Mouse (Mus musculus): ENCODE results near the gene Syt12.

Gene Syt12

DNA sequence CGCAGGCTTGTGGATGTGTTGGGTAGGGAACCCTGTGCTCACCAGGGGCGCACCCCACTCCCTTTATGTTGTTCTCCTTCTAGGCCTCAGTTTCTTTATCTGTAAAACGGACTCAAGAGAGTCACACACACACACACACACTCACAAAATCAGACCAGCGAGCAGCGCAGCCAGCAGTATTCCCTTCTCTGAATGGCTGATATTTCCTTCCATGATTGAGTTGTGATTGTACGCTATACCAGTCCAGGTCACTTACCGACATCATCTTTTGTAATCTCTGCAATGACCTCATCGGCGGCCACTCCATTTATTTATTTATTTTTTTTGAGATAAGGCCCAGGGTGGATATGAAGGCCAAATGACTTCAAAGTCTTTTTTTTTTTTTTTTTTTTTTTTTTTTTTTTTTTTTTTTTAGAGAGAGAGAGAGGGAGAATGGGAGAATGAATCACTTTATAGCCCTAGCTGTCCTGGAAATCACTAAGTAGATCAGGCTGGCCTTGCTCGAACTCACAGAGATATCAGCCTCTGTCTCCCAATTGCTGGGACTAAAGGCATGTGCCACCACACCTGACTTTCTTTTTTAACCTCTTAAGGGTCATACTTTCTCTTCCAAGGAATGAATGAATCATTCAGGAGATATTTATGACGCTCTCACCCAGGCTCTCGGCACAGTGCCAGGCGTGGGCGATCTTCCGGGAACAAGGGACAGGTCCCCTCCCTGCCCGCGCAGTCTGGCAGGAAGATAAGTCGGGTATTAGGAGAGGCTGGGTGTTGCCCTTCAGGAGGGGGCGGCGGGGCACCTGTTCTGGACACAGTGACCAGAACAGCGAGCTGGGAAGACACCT, at the start of gene Syt12:
Syt12 (minus strand) TSS at position 103 of the 845 bp plus-strand sequence.
- DNase-seq: no peak

DNA sequence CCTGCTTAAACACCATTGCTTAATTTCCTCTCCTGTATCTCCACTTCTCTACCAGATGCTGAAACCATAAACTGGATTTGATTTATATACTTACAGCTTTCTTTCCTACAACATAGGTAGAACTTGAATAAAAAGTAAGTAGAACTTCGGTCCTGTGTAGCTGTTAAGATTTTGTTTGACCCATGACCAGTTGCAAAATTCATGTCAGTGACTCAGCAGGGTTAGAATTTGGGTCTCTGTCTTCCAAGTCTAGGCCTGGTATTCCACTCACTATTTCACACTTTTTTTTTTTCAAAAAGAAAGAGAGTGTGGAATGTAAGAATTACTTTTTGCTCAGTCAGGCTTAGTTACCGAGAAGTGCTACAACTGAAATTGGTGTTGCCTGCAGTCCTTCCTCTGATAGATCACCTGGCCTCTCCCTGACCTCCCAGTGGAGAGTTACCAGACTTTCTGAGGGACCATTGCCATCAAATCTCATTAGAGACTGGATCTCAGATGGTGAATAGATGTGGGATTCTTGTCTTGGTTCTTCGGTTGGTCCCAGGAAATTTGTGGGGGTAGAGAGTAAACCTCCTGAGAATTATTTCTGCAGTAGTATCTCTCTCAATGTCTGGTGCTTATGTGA, 44.3 kb upstream of the Syt12 start:
- DNase-seq: no peak

DNA sequence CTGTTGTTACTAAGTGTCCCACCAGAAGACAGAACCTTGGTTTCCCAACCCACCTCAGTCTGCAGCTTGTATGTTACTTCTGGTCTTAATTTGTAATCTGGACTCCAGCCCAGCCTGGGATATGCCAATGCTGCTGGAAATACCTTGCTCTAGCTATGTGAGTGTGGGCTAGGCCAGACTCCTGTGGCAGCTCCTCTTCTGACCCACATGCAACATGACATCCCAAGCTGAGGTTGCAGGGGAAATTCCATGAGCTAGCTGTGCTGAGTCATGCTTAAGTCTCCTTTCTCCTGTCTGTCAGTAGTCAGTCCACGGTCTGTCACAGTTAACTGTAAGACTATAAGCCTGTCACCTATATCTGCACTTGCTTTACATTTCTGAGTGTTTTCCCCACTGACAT, 40.2 kb upstream of the Syt12 start:
- no peak for DNase-seq

DNA sequence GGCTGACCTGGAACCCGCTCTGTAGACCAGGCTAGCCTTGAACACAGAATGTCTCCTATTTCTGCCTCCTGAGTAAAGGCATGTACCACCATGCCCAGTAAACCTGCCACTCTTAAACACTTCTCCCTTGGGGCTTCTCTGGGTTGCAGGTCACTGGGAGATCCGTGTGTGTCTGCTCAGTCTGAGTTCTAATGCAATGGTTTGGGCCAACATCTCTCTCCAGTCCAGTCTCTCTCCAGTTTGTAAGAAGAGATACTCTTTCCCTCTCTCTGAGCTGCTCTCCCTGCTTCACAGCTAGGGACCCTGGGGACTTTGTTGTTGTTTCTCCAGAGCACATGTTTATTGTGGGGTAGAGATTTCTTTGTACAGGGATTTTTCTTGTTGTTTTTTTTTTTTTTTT, 39.0 kb upstream of the Syt12 start:
- DNase-seq: no peak

DNA sequence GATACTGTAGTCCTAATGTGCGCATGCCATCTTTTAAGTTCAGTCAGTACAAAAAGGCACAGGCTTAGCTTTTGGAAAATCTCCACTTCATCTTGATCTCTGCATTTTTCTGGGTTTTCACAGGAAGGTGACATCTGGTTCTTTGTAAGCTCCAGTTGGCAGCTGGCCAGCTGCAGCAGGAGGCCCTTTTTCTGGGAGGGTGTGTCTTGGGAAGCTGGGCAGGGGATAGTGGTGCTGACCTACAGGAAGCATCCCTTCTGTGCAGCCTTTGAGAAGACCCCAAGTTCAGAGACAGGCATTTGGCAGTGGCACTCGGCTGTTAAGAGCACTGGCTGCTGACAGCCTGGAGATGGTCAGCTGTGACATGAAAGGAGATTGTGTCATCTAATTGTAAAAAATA, 38.5 kb upstream of the Syt12 start:
- DNase-seq: peak; percentile 69

DNA sequence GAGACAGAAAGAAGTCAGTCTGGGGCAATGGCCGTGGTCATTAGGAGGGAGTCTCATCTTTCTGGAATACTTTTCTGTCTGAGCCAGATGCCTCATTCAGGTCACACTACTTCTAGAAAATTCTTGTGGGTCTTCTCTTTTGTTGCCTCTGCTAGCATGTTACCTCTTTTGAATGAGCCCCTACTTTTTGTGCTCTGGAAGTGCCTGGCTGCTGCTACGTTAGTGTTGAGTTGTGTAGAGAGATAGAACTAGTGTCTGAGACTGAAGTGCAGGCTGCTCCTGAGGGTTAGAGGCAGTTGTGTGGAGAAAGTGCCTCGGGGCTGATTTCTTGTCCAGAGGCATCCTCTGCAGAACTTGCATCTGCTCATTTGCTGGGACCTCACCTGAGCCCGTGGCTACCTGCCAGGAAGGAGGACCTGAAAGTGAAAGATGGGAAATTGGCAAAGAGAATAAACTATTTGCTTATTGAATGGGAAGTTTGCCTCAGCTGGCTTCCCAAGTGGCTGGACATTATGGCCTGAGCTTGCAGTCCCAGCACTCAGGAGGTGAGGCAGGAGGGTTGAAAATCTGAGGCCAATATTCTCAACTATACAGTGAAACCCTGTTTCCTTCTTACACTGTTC, 36.1 kb upstream of the Syt12 start:
- no peak for DNase-seq

DNA sequence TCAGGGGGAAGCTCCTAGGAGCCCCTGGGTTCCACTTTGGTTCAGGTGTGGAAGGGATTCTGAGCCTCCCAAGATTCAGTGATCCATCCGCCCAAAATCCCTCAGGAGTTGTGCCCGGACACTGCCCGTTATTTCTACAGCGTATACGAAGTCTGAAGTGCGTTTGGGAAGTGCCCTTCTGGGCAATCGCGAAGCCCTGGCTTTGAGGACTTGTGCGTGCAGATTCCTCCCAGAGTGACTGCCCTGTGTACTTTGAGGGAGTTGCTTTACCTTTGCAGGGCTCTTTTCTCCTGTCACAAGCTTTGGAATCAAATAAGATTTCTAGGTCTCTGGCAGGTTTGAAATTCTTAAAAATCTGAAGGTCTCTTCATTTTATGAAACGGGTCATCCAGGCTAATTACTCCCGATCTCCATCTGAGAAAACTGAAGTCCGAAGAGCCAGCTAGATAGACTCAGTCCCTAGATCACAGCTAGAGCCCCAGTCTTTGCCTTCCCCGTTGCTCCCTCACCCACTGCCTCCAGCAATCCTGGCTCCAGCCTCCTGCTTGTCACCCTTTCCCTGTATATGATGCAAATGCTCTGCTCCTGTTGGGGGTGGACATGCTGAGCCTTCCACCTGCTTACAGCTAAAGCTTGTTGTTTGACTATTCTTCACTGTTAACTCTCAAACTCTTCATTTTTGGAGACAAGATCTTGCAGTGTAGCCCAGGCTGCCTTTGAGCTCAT, 34.0 kb upstream of the Syt12 start:
- no peak for DNase-seq

DNA sequence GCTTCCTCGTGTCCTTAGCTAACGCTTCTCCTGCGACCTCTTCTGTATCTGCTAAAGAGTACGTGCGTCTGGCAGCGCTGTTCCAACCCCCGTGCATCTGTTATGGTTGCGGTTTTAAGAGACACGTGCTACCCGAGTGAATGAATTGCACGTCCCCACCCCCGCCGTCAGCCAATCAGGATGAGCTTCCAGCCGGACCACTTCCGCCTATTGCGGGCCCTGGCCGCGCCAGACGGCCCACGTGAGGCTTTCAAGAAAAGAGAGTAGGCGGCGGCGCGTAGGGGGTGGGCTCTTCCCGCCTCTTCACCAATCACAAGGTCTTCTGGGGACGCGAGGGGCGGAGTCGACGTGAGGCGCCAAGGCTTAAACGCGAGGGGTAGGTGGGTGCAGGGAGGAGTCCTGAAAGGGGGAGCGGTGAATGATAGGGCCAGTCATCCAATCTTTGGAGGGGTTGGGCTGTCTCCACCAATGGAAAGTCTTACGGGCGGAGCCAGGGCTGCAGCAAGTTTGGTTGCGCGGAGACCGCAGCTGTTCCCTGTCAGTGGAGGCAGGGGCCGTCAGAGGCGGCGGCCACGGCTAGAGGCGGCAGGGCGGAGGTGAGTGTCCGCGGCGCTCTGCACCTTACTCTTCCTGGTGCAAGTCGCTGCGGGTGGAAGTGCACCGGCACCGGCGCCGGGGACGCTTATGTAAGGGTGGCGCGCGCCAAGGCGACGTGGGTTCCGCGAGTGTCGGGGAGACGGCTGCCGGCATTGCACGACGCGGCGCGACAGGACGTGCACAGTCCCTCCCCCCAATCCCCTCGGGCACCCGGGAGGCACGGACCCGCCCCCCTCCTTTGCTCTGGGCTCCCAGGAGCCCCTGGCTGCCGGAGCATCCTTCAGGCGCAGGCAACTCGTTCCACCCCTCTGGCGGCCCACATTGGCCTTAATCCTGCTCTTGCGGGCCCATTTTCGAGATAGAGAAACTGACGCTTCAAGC, 33.0 kb upstream of the Syt12 start, which contains the start of gene Pcx:
Pcx (plus strand) TSS at position 487 of the 978 bp plus-strand sequence.
- peak; percentile 100 for DNase-seq

DNA sequence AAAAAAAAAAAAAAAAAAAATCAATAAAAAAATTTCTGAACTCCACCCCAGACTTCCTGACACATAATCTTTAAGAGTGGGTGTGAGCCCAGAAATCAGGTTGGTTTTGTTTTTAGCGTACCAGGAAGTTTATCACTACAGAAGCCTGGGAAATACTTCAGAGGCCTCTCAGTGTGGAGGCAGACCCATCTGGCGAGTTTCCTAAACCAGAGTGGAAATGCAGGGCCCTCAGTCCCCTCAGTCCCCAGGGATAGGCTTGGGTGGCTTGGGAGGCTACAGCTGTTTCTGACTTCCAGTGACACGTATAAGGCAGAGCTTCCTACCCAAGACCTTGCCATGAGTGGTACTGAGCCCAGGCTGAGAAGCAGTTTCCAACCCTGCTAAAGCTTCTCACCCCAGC, 30.5 kb upstream of the Syt12 start:
- no peak for DNase-seq

DNA sequence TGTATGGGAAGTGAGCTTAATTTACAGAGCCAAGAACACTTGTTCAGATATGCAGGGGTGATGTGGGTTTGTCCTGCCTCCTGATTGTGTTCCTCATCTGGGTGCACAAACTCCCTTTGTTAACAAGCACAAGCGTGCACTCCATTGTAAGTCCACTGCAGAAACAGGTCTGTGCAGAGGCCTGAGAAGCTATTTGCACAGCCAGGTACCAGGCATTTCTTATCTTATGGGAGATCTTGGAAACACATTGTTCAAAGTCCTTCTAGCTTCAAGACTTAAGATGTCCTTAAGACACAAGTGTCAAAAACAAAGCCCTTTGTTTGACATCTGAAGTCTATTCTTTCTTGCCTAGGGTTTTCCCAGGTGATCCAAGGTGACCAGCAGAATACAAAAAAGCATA, 27.6 kb upstream of the Syt12 start:
- DNase-seq: no peak

DNA sequence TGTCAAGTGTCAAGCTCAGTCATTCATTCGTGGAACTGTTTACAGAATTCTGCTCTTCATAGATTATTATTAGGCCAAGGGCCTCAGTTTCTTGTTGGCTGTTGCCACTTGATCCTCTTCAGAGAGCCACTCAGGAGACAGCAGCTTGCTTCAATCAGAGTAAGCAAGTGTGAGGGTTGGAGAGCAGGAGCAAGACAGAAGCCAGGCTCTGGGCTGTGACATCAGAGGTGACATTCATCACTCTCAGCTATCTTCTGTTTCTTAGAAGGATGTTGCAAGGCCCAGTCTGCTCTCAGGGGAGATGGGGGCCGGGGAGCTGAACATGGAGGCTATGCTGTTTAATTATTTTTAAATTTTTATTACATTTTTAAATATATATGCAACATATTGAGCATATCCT, 25.5 kb upstream of the Syt12 start:
- DNase-seq: no peak

DNA sequence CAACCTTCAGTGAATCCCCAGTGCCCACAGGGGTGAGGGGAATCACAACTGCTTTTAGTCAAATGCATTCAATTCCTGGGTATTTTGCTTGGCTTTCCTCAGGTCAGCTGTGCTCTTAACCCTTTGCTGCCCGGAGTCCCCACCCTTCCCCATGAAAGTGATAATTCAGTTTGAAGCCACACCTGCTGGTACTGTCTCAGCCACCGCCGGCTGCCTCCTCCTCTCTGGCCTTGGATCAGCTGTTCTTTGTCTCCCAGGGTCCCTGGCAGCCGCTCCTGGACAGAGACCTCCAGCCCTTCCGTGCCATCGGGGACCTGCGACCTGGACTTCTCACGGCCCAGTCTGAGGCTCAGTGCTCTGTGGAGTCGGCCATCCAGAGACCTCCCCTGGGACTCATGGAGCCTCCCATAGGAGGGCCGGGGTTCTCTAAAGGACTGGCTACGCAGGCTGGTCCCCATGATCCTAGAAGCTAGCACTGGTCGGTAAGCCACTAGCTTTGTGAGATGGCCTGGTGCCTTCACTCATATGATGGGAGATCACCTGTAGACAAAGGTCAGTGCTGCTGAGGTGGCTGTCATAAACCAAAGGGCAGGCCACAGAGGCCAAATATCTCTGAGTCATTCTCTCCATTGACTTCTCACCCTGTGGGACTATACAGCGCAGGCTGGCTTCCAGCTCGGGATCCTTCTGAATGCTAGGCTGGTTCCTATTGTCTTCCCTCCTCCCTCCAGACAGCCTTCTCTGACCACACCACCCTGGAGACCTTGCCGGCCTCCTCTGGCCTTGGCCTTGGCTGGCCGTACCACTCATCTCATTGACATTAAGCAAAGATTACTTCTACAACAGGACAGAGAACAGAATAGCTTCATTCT, 21.1 kb upstream of the Syt12 start, which contains the start of gene 2010003K11Rik:
2010003K11Rik (minus strand) TSS at position 522 of the 872 bp plus-strand sequence.
- DNase-seq: no peak

DNA sequence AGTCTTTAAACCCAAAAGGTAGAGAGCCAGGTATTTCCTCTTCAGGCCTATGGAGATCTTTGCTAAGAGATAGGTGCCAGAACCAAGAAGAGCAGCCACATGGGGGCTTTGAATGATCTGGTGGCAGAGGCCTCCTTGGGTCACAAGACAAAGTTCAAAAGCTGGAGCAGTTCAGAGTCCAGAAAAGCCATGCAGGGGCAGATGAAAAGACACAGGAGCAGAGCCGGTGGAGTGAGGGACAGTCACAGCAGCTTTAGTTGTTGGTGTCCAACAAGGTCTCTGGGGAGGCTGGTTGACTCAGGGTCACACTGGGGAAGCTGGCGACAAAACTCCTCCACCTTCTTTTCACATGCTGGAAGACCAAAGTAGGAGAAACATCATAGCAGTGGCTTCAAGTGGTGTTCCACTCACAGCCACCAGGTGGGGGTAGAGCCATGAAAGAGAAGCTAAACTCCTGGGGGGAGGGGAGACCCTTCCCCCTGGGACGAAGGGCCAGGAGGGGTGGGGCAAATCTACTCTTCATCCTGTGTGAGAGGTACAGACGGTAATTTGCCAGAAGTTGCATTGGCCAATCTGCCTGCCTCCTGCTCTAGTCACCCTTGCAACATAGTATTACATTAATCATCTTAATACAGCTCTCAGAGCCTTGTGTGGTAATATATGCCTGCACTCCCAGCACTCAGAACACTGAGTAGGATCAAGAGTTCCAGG, 20.2 kb upstream of the Syt12 start:
- DNase-seq: peak; percentile 90

DNA sequence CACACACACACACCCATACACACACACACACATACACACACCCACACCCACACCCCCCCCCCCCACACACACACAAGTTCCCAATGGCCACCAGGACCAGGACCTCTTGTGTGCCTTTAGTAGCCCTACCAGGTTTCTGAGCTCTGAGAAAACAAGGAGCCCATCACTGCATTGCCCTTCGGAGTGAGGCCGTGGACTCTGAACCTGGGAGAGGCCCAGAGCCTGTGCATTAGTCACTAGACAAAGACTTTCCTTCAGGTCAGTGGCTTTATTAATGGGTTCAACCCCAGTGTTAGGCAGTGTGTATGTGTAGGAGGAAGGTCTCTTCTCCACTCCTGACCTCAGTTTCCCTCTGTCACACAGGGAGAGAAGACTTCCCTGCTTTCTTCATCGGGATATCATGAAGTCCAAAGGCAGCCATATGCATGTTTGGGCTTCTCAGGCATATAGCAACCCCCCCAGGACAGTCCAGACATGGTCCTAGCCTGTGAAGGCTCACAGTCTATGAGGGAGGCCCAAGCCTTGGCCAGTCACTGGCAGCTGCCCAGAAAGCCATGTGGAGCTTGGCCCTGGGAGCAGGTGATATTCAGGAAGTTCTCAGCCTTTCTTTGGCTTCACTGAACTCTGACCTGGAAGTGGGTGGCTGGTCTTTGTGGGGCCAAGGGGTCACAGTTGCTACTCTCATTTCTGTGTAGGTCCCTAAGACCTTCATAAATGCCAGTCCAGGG, 19.5 kb upstream of the Syt12 start:
- DNase-seq: no peak

DNA sequence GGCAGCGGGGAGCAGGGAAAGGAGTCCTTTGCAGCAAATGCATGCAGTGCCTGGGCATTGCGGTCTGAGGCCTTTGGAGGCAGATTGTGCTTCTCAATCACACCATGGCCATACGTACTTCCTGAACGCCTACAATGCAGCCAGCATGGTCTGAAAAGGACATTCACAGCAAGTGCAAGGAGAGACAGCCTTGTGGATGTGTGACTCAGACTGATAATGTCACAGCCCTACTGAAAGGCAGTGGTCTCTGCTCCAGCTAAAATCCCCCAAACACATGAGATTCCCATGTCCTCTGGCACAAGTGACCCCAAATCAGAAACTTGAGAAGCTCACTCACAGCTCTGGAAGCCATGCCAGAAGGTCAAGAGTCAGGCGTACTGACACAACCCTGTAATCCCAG, 18.6 kb upstream of the Syt12 start:
- no peak for DNase-seq

DNA sequence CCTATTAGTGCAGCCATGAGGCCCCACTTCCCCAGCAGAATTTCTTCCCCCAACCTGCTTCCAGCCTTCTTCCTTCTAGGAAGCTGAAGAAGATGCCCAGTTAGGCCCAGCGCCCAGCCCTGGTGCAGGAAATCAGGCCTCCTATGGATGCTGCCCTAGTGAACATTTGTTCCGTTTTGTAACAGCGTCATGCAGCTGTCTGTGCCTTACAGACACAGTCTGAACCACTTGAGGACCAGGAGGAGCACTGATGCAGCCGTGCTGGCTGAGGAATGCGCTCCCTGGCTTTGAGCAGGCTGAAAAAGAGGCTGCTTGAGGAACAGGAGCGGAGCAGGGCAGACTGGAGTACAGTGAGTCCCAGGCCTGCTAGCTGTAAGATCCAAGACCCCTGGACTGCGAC, 17.5 kb upstream of the Syt12 start:
- DNase-seq: no peak

DNA sequence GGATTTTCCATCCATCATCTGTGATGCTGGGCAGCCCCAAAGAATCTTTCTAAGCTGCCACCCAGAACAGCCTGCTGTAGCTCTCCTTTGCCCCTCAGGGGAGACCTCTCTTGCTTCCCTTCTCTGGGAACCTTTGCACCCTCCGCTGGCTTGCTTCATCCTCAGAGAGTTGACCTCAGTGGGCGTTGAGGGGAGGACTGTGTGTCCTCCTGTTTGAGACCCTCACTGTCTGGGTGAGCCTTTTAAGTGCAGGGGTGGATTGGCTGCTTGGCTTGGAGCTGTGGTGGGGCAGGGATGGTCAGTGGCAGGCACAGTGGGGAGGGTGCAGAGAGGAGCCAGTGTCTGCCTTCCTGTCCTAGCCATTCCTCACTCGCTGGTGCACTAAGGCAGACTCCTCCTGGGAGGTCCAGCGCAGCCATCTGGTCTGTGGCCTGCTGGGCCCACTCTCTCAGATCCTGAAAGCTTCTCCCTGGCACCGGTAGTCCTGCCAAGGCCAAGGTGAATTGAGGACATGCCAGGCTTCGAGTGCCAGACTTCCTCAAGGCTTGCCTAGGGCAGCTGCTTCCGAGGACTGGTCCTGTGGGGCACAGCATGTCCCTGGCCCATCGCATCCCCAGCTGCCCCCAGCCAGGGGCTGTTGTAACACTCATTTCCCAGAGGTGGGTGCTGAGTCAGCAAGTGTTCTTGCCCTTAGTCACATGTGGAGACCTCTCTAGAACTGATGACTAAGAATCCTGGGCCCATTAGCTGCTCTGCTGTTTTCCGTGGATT, 15.5 kb upstream of the Syt12 start:
- DNase-seq: no peak

DNA sequence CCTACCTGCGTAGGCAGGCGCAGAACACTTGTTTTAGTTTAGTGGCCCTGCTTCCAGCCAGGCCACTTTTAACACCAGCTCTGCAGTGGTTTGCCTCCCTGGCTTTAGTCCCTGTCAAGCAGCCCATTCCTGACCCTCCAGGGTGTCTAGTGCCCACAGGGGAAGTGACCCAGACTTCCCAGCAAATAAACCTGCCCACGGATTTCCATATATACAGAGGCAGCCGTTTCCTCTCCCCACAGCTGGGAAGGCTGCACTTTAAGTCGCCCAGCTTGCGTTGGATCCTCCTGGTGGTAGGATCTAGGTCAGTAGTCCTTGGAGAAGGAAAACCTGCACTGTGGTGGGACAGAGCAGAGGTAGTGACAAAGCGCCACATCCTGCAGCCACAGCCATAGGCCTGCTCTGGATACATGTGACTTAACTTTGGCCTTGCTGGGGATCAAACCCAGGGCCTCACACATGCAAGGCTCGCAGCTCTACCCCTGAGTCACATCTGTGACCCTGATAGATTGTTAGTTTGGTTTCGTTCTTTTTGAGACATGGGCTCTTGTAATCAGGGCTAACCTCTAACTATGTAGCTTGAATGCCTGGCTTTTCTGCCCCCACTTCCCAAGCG, 13.9 kb upstream of the Syt12 start:
- DNase-seq: peak; percentile 34
